Mouse (Mus musculus) midbrain, embryonic 13.5 days (tissue): ENCODE data around the gene Pakap. TPM values are rescaled to one million over a fixed set of nuclear protein-coding genes. Genes with fewer than 3 reads are reported as not detected.

ENCODE experiments used
- ATAC-seq: fragments of 200-750 bp; cut with Nextera tagmentation; 2 replicates; pipeline ENCODE4 v1.8.0; 2017; ENCODE audit warnings: mild to moderate bottlenecking, moderate TSS enrichment, moderate library complexity
- H3K27ac ChIP-seq: fragments of 300-500 bp; sonication (generic); 2 replicates; pipeline ENCODE4 v1.5.1; 2015; ENCODE audit warnings: inconsistent platforms, mild to moderate bottlenecking, moderate library complexity
- H3K27me3 ChIP-seq: fragments of 300-500 bp; sonication (generic); 2 replicates; pipeline ENCODE4 v1.6.1; 2015; ENCODE audit warnings: mild to moderate bottlenecking, inconsistent platforms
- H3K36me3 ChIP-seq: fragments of 300-500 bp; sonication (generic); 2 replicates; pipeline ENCODE4 v1.6.1; 2015; ENCODE audit warnings: mild to moderate bottlenecking, inconsistent platforms
- H3K4me1 ChIP-seq: fragments of 300-500 bp; sonication (generic); replicated peaks from 2 replicates; pipeline ENCODE4 v1.6.1; 2015; ENCODE audit warnings: inconsistent platforms
- H3K4me2 ChIP-seq: fragments of 300-500 bp; sonication (generic); replicated peaks from 2 replicates; pipeline ENCODE4 v1.6.1; 2015; ENCODE audit warnings: moderate library complexity, mild to moderate bottlenecking, inconsistent platforms
- H3K4me3 ChIP-seq: fragments of 300-500 bp; sonication (generic); replicated peaks from 2 replicates; pipeline ENCODE4 v1.5.1; 2015; ENCODE audit warnings: mild to moderate bottlenecking, inconsistent platforms
- H3K9ac ChIP-seq: fragments of 300-500 bp; sonication (generic); replicated peaks from 2 replicates; pipeline ENCODE4 v1.6.1; 2015; ENCODE audit warnings: mild to moderate bottlenecking, inconsistent platforms
- H3K9me3 ChIP-seq: fragments of 300-500 bp; sonication (generic); 2 replicates; pipeline ENCODE4 v1.6.1; 2016; ENCODE audit warnings: mild to moderate bottlenecking, inconsistent platforms
- WGBS: fragments of 180-500 bp; shearing (Covaris S2); methylation state at CpG from one replicate; pipeline ENCODE4 v1.1.7; 2015; 5-methylcytosine and 5-hydroxymethylcytosine counted together
- polyA plus RNA-seq: library from polyadenylated mRNA; unstranded; fragments of >200 nt; fragmentation: Nextera tagmentation; extraction: Ambion mirVana; gene quantifications from 2 replicates; pipeline ENCODE4 v1.2.1, GENCODE M21; 2015

Pakap gene
- polyA plus RNA-seq, 1 experiment from 2014 or later = 7.3 TPM

DNA sequence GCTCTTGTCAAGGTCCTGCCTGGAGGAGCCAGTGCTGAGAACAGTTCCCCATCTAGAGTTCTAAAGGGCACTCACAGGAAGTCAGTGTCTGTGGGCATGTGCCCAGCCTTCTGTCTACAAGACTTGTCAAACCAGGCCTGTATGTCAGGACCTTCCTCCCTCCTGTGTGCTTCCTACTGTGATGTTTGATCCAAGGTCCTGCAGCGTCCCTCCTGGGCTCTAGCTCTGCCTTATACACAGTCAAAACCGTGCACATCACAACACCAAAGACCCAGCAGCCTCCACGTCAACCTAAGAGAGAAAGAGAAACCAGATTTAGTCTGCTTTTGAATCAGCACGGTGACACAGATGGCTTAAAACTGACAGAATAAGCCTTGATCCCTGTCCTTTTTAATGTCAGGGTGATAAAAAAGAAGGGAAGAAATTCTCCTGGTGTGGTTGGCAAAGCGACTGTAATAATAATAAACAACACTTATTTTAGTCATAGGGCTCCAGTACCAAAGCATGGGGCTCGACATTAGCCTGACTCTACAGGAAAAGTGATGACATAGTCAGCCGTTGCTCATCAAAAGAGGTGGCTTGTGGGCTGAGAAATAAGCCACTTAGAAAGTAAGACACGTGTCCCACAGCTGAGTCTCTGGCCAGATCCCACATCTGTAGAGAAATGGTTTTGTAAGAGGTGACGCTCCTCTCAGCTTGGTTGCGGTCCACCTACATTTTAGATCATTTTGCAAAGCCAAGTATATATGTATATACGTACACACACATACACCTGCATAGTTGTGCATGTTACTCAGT, 163.0 kb downstream of the Pakap start:
- H3K4me2 ChIP-seq = no peak overlapping the region

DNA sequence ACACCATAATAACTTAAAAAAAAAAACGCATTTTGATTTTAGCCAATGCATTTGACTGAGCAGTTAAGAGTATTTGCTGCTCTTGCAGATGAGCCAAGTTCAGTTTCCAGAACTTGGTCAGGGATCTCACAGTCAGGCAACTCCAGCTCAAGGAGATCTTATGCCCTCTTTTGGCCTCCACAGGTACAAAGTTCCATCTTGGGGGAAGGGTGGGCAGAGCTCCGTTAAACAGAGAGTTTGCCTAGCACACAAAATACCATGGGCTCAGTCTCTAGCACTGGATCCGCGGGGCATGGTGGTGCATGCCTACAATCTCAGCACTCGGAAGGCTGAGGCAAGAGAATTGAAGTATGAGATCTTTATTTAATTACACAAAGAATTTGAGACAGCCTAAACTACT, 164.4 kb downstream of the Pakap start:
- H3K27ac ChIP-seq = no peak overlapping the region
- H3K4me1 ChIP-seq = no peaks in the 10 kb centered on the region
- no peak overlapping the region for H3K4me3 ChIP-seq
- WGBS = 78% methylated on average over 5 of the region's 5 CpGs
- no peak overlapping the region for H3K4me2 ChIP-seq
- H3K36me3 ChIP-seq = no peaks in the 10 kb centered on the region
- no peaks in the 10 kb centered on the region for H3K27me3 ChIP-seq
- H3K9ac ChIP-seq = no peak overlapping the region
- ATAC-seq = no peak
- no peaks in the 10 kb centered on the region for H3K9me3 ChIP-seq

More for the DNA sequence above, 163.0 kb downstream of the Pakap start:
- ATAC-seq = no peak
- Histone ChIP-seq H3K27me3 (no peaks in the 10 kb centered on the region), H3K9ac (no peak overlapping the region), H3K27ac (no peak overlapping the region), H3K4me1 (no peaks in the 10 kb centered on the region), H3K9me3 (no peaks in the 10 kb centered on the region), H3K36me3 (no peaks in the 10 kb centered on the region), H3K4me3 (no peak overlapping the region)
- WGBS = 82% methylated on average over 11 of the region's 11 CpGs

DNA sequence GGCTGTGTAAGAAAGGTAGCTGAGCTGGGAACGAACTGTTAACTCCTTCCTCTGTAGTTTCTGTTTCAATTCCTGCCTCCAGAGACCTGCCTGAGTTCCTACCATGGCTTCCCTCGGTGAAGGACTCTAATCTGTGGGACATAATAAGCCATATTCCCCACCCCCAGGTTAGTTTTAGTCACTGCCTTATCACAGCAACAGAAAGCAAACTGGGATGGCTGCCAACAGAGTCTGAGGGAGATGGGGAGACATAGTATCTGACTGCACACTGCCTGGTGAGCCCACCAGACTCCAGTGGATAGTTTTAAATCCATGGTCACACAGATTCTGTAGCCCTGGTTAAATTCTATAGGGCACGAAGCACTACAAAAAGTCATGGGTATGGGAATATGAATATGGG, 165.5 kb downstream of the Pakap start:
- WGBS = 69% methylated on average over 3 of the region's 3 CpGs
- H3K4me3 ChIP-seq = no peak overlapping the region
- no peak overlapping the region for H3K4me2 ChIP-seq
- no peaks in the 10 kb centered on the region for H3K9me3 ChIP-seq
- no peak overlapping the region for H3K9ac ChIP-seq
- H3K27ac ChIP-seq = no peak overlapping the region
- H3K27me3 ChIP-seq = no peaks in the 10 kb centered on the region
- no peaks in the 10 kb centered on the region for H3K36me3 ChIP-seq
- H3K4me1 ChIP-seq = no peaks in the 10 kb centered on the region
- ATAC-seq = no peak

DNA sequence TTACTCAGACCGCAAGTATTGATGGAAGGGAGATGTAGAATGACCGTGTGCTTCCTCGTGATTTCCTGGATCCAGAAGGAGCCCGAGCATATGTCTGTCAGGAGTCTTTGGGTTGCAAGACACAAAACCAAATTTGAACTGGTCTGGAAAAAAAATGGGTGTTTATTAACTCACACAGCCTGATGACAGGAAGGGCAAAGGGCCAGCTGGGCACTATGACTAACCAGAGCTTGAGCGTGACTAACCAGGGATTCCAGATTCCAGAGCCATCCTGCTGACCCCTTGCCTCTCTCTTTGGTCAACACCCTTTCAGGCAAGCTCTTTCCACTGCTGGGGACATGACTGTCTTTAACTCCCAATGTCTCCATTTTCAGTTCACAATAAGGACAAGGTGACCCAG, 167.4 kb downstream of the Pakap start:
- Histone ChIP-seq H3K4me3 (no peak overlapping the region), H3K4me2 (no peak overlapping the region), H3K36me3 (no peaks in the 10 kb centered on the region), H3K27ac (no peak overlapping the region), H3K9me3 (no peaks in the 10 kb centered on the region), H3K4me1 (0 out of 2 replicates have a peak, but pooled peaks cover 7% of the 10 kb centered on the region), H3K27me3 (no peaks in the 10 kb centered on the region), H3K9ac (no peak overlapping the region)
- 94% methylated on average over 5 of the region's 5 CpGs for WGBS
- ATAC-seq = no peak

DNA sequence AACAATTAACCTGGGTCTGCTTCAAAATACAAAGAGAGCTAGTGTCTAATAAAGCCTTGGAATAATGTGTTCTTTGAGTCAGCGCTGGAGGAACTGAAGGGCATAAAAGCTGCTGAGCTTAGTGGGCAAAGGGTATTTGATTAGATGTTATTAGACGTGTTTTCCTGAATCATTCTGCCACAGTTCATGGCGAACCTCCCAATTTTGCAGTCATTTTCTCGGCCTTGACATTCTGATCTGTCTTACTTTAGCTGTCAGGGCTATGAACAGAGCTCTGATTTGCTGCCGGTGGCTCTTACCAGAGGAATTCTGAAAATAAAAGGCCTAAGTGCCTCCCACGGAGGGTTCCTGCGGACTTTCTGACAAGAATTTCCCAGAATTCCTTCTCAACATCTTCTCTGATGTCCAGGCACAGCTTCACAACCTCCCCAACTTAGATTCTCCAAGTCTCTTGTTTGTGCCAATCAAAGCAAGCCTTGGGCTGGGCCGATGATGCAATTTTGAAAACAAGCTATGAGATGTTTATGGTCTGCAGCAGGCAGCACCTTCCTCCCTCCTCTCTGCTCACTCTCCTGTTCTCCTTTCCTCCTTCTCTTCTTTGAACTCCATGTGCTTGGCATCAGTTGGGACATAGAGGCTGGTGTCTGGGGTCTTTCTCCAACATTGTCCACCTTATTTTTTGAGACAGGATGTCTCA, 171.0 kb downstream of the Pakap start:
- H3K9ac ChIP-seq = no peak overlapping the region
- H3K4me1 ChIP-seq = 0 out of 2 replicates have a peak, but pooled peaks cover 7% of the 10 kb centered on the region
- 32% methylated on average over 8 of the region's 8 CpGs for WGBS
- no peaks in the 10 kb centered on the region for H3K27me3 ChIP-seq
- H3K4me3 ChIP-seq = no peak overlapping the region
- H3K36me3 ChIP-seq = no peaks in the 10 kb centered on the region
- no peak overlapping the region for H3K27ac ChIP-seq
- H3K9me3 ChIP-seq = no peaks in the 10 kb centered on the region
- no peak overlapping the region for H3K4me2 ChIP-seq
- no peak for ATAC-seq

DNA sequence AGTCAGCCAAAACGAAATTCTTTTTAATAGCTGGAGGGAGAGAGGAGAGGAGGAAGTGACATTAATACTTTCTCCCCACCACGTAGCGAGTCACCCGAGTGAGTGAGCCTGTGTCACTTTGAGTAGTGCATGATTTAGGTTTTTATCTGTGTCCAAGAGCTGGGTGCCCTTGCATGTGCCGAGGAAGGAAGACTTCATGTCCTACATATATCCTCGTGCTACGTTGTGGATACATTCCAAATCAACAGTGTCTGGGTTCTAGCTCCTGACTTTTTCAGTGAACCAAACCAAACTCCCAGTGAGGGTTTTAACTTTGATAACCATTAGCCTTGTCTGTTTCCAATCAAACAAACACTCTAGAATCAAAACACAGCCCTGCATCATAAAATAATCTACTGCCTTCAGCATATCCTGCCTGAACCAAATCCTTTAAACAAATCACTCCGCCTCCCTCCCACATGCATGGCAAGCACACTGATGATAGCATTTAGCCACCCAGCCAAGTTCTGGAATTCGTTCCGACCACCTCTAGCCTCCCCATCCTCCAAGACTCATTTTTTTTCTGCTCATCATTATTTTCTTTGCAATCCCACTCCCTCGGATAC, 175.4 kb downstream of the Pakap start:
- no peaks in the 10 kb centered on the region for H3K27me3 ChIP-seq
- 88% methylated on average over 11 of the region's 11 CpGs for WGBS
- H3K4me2 ChIP-seq = no peak overlapping the region
- H3K4me3 ChIP-seq = no peak overlapping the region
- H3K9ac ChIP-seq = no peak overlapping the region
- no peak overlapping the region for H3K27ac ChIP-seq
- no peaks in the 10 kb centered on the region for H3K36me3 ChIP-seq
- ATAC-seq = no peak
- no peaks in the 10 kb centered on the region for H3K9me3 ChIP-seq
- H3K4me1 ChIP-seq = peaks cover 11% of the 10 kb centered on the region; the same call in 1 of the 2 replicates

DNA sequence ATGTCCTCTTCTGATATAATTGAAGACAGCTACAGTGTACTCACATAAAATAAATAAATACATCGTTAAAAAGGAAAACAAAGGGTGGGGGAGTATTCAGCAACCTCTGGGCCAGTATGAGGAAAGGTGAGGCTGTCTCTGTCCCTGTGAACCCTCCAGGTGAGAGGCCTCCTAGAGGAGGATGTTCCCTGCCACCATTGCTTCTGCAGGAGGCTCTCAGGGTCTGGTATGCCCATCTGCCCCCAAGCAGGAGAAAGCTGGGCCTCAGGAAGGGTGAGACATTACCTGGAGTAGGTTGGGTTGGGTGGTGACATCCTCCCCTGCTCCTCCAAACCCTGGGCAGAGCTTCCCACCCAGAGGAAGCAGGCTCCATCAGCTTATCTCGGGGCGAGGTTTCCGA, 182.7 kb downstream of the Pakap start:
- Histone ChIP-seq H3K27ac (no peak overlapping the region), H3K4me1 (peaks cover 5% of the 10 kb centered on the region; the same call in 1 of the 2 replicates), H3K27me3 (no peaks in the 10 kb centered on the region), H3K9ac (no peak overlapping the region), H3K9me3 (no peaks in the 10 kb centered on the region), H3K4me3 (no peak overlapping the region), H3K36me3 (no peaks in the 10 kb centered on the region), H3K4me2 (no peak overlapping the region)
- ATAC-seq = no peak
- 76% methylated on average over 4 of the region's 4 CpGs for WGBS

DNA sequence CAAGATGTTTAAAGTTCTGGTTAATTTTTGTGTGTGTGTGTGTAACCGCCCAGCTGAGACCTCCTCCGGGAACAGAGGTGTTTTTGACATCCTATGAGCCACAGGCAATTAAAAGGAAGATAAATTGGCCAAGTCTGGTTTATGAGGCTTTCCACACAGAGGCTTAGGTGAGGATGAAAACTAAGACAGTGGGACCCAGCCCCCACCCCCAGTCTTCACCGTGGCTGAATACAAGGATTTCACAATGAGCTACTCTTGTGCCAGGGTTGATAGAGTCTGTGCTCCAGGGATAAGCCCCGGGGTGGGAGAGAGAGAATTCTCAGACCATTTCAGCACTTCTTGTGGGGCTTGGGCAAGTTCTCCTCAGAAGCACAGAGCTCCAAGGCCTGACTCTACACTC, 183.1 kb downstream of the Pakap start:
- WGBS = 68% methylated on average over 4 of the region's 4 CpGs
- Histone ChIP-seq H3K4me1 (peaks cover 5% of the 10 kb centered on the region; the same call in 1 of the 2 replicates), H3K9ac (no peak overlapping the region), H3K27ac (no peak overlapping the region), H3K4me3 (no peak overlapping the region), H3K36me3 (no peaks in the 10 kb centered on the region), H3K9me3 (no peaks in the 10 kb centered on the region), H3K27me3 (no peaks in the 10 kb centered on the region), H3K4me2 (no peak overlapping the region)
- no peak for ATAC-seq

DNA sequence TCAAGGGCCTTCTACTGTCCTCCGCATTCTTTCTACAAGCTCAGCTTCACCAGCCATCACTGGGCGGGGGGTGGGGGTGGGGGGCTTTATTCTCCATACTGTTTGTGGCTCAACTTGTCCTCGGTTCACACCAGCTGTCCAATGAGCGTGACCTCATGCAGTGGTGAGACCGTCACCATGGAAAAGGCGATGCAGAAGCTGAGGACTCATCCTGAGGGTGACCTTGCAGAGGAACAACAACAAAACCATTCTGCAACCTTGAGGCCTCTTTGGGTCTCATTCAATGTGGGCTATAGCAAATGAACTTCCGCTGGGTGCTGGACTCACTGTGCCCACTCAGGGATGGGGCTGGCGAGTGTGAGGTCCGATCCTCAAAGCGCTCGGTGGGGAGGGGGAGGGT, 183.6 kb downstream of the Pakap start:
- Histone ChIP-seq H3K4me3 (no peak overlapping the region), H3K9me3 (no peaks in the 10 kb centered on the region), H3K36me3 (no peaks in the 10 kb centered on the region), H3K27ac (no peak overlapping the region), H3K4me2 (no peak overlapping the region), H3K27me3 (no peaks in the 10 kb centered on the region), H3K4me1 (peaks cover 5% of the 10 kb centered on the region; the same call in 1 of the 2 replicates), H3K9ac (no peak overlapping the region)
- ATAC-seq = no peak
- WGBS = 89% methylated on average over 11 of the region's 11 CpGs

DNA sequence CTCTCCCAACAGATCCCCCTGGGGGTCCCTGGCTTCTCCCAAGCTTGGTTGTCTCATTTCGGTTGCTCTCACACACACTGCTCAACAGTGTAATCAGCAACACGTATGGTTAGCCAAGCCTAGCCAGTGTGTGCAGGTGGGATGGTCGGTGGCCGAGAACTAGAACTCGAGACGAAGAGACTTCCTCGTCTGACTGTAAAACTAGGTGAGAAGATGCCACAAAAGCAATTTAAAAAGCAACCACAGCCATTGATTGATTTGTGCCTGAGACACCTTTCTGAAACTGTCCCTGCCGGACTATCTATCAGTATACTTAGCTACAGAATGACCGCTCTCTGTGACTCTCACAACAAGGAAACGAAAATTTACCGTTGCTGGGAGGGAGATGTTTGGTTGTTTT, 187.1 kb downstream of the Pakap start:
- Histone ChIP-seq H3K4me3 (no peak overlapping the region), H3K4me1 (0 out of 2 replicates have a peak, but pooled peaks cover 5% of the 10 kb centered on the region), H3K36me3 (no peaks in the 10 kb centered on the region), H3K4me2 (no peak overlapping the region), H3K9me3 (no peaks in the 10 kb centered on the region), H3K27me3 (no peaks in the 10 kb centered on the region), H3K27ac (no peak overlapping the region), H3K9ac (no peak overlapping the region)
- ATAC-seq = no peak
- 91% methylated on average over 11 of the region's 11 CpGs for WGBS

DNA sequence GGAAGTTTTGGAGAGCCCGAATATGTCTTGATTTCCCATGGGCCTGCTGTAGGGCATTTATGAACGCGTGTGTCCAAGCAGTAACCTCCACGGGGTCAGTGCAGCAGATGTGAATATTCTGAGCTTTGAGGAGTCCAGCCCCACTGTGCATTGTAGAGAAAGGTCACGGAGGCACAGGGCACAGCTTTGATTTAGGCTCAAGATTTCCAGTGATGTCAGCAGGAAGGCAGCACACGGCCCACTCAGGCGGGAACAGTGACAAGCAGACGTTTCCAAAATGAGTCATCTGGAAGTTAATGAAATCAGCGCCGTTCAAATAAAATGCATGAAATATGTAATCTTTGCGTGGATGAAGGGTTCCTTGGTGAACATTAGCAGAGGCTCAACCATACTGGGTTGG, 190.0 kb downstream of the Pakap start:
- 0 out of 2 replicates have a peak, but pooled peaks cover 5% of the 10 kb centered on the region for H3K4me1 ChIP-seq
- no peak overlapping the region for H3K9ac ChIP-seq
- no peak for ATAC-seq
- no peaks in the 10 kb centered on the region for H3K27me3 ChIP-seq
- H3K4me2 ChIP-seq = no peak overlapping the region
- no peaks in the 10 kb centered on the region for H3K9me3 ChIP-seq
- no peak overlapping the region for H3K4me3 ChIP-seq
- 44% methylated on average over 11 of the region's 11 CpGs for WGBS
- no peak overlapping the region for H3K27ac ChIP-seq
- no peaks in the 10 kb centered on the region for H3K36me3 ChIP-seq

DNA sequence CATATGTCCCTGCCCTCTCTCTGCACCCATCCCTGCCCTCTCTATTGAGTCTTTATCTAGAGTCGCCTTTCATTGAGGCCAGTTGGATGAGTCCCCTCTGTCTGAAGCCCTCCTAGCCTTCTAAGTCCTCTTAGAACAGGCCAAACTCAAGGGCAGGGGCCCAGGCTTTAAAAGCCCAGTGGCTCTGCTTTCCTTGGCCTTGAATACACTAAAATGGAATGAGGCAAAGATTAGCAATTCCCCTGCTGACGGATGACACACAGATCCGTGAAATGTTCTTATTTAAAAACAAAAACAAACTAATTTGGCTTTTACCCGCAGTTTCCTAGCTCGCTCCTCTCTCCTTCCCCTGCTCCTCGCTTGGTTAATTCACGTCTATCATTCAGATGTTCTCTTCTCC, 194.4 kb downstream of the Pakap start:
- WGBS = 42% methylated on average over 7 of the region's 7 CpGs
- Histone ChIP-seq H3K9ac (no peak overlapping the region), H3K27ac (no peak overlapping the region), H3K9me3 (no peaks in the 10 kb centered on the region), H3K4me2 (no peak overlapping the region), H3K4me1 (peaks cover 8% of the 10 kb centered on the region), H3K27me3 (no peaks in the 10 kb centered on the region), H3K36me3 (no peaks in the 10 kb centered on the region), H3K4me3 (no peak overlapping the region)
- no peak for ATAC-seq
